Comparison of ENCODE assay signal across 22 mouse cellular contexts in the genomic region with DNA sequence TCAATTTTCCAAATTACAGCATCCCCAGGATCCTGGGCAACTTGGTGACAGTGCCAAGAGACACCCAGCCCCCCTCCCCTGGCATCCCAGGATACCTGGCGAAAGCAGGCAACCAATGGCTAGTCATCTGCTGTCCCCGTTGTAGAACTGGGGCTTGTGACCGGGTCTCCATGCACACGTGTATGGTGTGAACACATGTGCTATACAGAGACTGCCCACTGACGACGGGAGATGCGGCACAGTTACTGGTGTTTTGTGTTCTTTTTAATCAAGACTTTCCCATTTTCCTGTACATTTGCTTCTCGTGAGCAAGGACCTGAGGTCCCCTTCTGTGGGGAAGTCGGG.
A peak's percentile ranks its signal among the peaks of the same experiment; 100 is the strongest.
DNase-seq lines count a peak whose midpoint lies in the region; ATAC-seq and TF ChIP-seq lines count a peak whose summit lies in the region.
"Had no signal": no experiment of that assay in that cellular context is flagged by ENCODE, and none has a peak within 500 bp of the region (broad histone marks: within the 10 kb centered on the region; RNA-seq: fewer than 3 reads in every experiment).

No protein-coding gene starts in this region.

- H3K27ac ChIP-seq in heart, adult 2 months, result 0 out of 2 replicates have a peak overlapping the region, but pooled peaks have one; percentile 12
- peak overlapping the region; percentile 10; the same call in 1 of the 2 replicates for H3K27ac ChIP-seq in liver, adult 2 months (replicated peaks; ENCODE audit: insufficient read depth, low read depth, low read length)
- peak overlapping the region; percentile 3; the same call in 1 of the 2 replicates for H3K27ac ChIP-seq in embryonic facial prominence, embryonic 10.5 days (replicated peaks)
- peak overlapping the region; percentile 8; the same call in 1 of the 2 replicates for H3K27ac ChIP-seq in liver, postnatal 0 days (ENCODE audit: low read depth)
- H3K27ac ChIP-seq: kidney, postnatal 0 days; liver, embryonic 14.5 days; midbrain, embryonic 10.5 days; midbrain, embryonic 15.5 days; neural tube, embryonic 15.5 days had no signal

- intact Hi-C loops in heart, adult 2 months (cut with DNase I), result no loop called here

- H3K79me2 ChIP-seq in heart, adult 2 months (replicated peaks; ENCODE audit: control insufficient read depth, insufficient read depth, low read length), result no peaks in the 10 kb centered on the region
- H3K79me2 ChIP-seq in liver, adult 2 months (ENCODE audit: control insufficient read depth, insufficient read depth, low read length), result no peaks in the 10 kb centered on the region

- no peak for TF ChIP-seq POLR2A in heart, adult 2 months (IDR thresholded peaks at IDR 0.05; ENCODE audit: insufficient read depth, low read depth, low read length)
- no peak for TF ChIP-seq POLR2A in liver, adult 2 months (IDR thresholded peaks at IDR 0.05; ENCODE audit: extremely low read depth, insufficient read depth, low read length)

- peaks cover 16% of the 10 kb centered on the region for H3K4me1 ChIP-seq in heart, adult 2 months (ENCODE audit: control insufficient read depth, insufficient read depth, low read length)
- H3K4me1 ChIP-seq in liver, adult 2 months (ENCODE audit: control insufficient read depth, insufficient read depth, low read length), result peaks cover 21% of the 10 kb centered on the region
- peaks cover 71% of the 10 kb centered on the region for H3K4me1 ChIP-seq in embryonic facial prominence, embryonic 10.5 days
- H3K4me1 ChIP-seq in liver, postnatal 0 days (ENCODE audit: insufficient read depth), result peaks cover 25% of the 10 kb centered on the region

- H3K36me3 ChIP-seq in heart, adult 2 months (ENCODE audit: control insufficient read depth, insufficient read depth, low read length), result no peaks in the 10 kb centered on the region
- H3K36me3 ChIP-seq in liver, adult 2 months (ENCODE audit: control insufficient read depth, insufficient read depth, low read length), result peaks cover 22% of the 10 kb centered on the region
- H3K36me3 ChIP-seq in embryonic facial prominence, embryonic 10.5 days (replicated peaks), result peaks cover 47% of the 10 kb centered on the region
- peaks cover 21% of the 10 kb centered on the region for H3K36me3 ChIP-seq in liver, postnatal 0 days (replicated peaks; ENCODE audit: insufficient read depth, low read length)
- H3K36me3 ChIP-seq: midbrain, embryonic 15.5 days had no signal

- no peak overlapping the region for H3K4me3 ChIP-seq in heart, adult 2 months
- no peak overlapping the region for H3K4me3 ChIP-seq in liver, adult 2 months (ENCODE audit: insufficient read depth, low read depth, low read length)
- no peak overlapping the region for H3K4me3 ChIP-seq in embryonic facial prominence, embryonic 10.5 days
- no peak overlapping the region for H3K4me3 ChIP-seq in liver, postnatal 0 days (ENCODE audit: low read depth, low read length)
- H3K4me3 ChIP-seq: midbrain, embryonic 10.5 days; midbrain, embryonic 15.5 days; neural tube, embryonic 15.5 days had no signal

- ATAC-seq in liver, postnatal 0 days, result no peak
- ATAC-seq: forebrain, embryonic 14.5 days; intestine, embryonic 16.5 days; midbrain, embryonic 15.5 days; Patski had no signal

- no peaks in the 10 kb centered on the region for H3K27me3 ChIP-seq in heart, adult 2 months (ENCODE audit: control insufficient read depth, insufficient read depth, low read length)
- H3K27me3 ChIP-seq in liver, adult 2 months (ENCODE audit: control insufficient read depth, insufficient read depth, low read length), result no peaks in the 10 kb centered on the region
- H3K27me3 ChIP-seq in embryonic facial prominence, embryonic 10.5 days (replicated peaks; ENCODE audit: low read depth, poor library complexity, severe bottlenecking), result 0 out of 2 replicates have a peak, but pooled peaks cover 7% of the 10 kb centered on the region
- no peaks in the 10 kb centered on the region for H3K27me3 ChIP-seq in liver, postnatal 0 days (ENCODE audit: insufficient read depth, low read length)
- H3K27me3 ChIP-seq: midbrain, embryonic 15.5 days; Patski had no signal

- no peak overlapping the region for H3K4me2 ChIP-seq in liver, postnatal 0 days (ENCODE audit: low read depth, low read length)
- H3K4me2 ChIP-seq: heart, embryonic 11.5 days; lung, embryonic 14.5 days; midbrain, embryonic 15.5 days; neural tube, embryonic 15.5 days had no signal

- no peak overlapping the region for H3K9ac ChIP-seq in heart, adult 2 months (ENCODE audit: low read depth, low read length)
- no peak overlapping the region for H3K9ac ChIP-seq in liver, adult 2 months (ENCODE audit: low read depth, low read length)
- H3K9ac ChIP-seq in liver, postnatal 0 days (replicated peaks), result no peak overlapping the region
- H3K9ac ChIP-seq: liver, embryonic 14.5 days; lung, embryonic 14.5 days; midbrain, embryonic 15.5 days; neural tube, embryonic 15.5 days had no signal

- no peak for TF ChIP-seq EP300 in heart, adult 2 months (IDR thresholded peaks at IDR 0.05; ENCODE audit: insufficient read depth, low read depth, low read length)
- TF ChIP-seq EP300 in liver, postnatal 0 days (IDR thresholded peaks at IDR 0.05; ENCODE audit: low read depth), result no peak

- TF ChIP-seq CTCF in heart, adult 2 months (IDR thresholded peaks at IDR 0.05), result no peak
- TF ChIP-seq CTCF in liver, adult 2 months (IDR thresholded peaks at IDR 0.05; ENCODE audit: low read depth, low read length), result no peak
- no peak for TF ChIP-seq CTCF in liver, postnatal 0 days (IDR thresholded peaks at IDR 0.05; ENCODE audit: low read depth)

- DNase-seq in heart, adult 2 months, result no peak
- DNase-seq in heart, adult 8-10 months (ENCODE audit: low spot score), result no peak
- DNase-seq in liver, adult 2 months (ENCODE audit: extremely low read depth, low read depth, low spot score), result no peak
- no peak for DNase-seq in liver
- DNase-seq in embryonic facial prominence, embryonic 10.5 days (ENCODE audit: low spot score), result no peak
- DNase-seq in liver, postnatal 0 days, result no peak
- no peak for DNase-seq in kidney, postnatal 10 days
- DNase-seq: adrenal gland, postnatal 25 days; layer of hippocampus, adult 9-11 months; retina, postnatal 1 day; right cerebral cortex, postnatal 14 days; thymus, adult 2 months had no signal

- H3K9me3 ChIP-seq in embryonic facial prominence, embryonic 10.5 days, result no peaks in the 10 kb centered on the region
- H3K9me3 ChIP-seq in liver, postnatal 0 days (ENCODE audit: low read length), result no peaks in the 10 kb centered on the region
- H3K9me3 ChIP-seq: midbrain, embryonic 10.5 days; midbrain, embryonic 15.5 days; neural tube, embryonic 15.5 days had no signal

- 89% methylated on average over 9 of the region's 9 CpGs for whole genome bisulfite sequencing in heart, adult 2 months
- 82% methylated on average over 9 of the region's 9 CpGs for WGBS in liver, adult 2 months
- 86% methylated on average over 9 of the region's 9 CpGs for WGBS in embryonic facial prominence, embryonic 10.5 days
- WGBS in liver, postnatal 0 days (ENCODE audit: insufficient replicate concordance), result 78% methylated on average over 9 of the region's 9 CpGs
